Mouse (Mus musculus): ENCODE data around the gene Spib.

- TF ChIP-seq ZC3H11A (IDR thresholded peaks at IDR 0.05; ENCODE audit: borderline replicate concordance, low read depth, low read length), result no peak
- TF ChIP-seq CHD2 (IDR thresholded peaks at IDR 0.05; ENCODE audit: low read depth, low read length), result no peak
- no peak for TF ChIP-seq ZNF384 (IDR thresholded peaks at IDR 0.05; ENCODE audit: low read depth, low read length)
- no peak for TF ChIP-seq HCFC1 (IDR thresholded peaks at IDR 0.05; ENCODE audit: borderline replicate concordance, insufficient read depth, low read length)
Measured at GRCm38 (mm10) chr7:44537496-44537895, 5.6 kb upstream of the Spib start.

All from ES-E14 (cell line).